Mouse (Mus musculus) cerebellum, postnatal 25 days (tissue): ENCODE measurements around the gene Tsr2.

Experiments used
- DNase-seq, 2 experiments: peaks; one replicate each; pipeline ENCODE4 v3.0.0; 2021; ENCODE audit warnings: mixed read lengths in 2 of 2

Gene Tsr2

DNA sequence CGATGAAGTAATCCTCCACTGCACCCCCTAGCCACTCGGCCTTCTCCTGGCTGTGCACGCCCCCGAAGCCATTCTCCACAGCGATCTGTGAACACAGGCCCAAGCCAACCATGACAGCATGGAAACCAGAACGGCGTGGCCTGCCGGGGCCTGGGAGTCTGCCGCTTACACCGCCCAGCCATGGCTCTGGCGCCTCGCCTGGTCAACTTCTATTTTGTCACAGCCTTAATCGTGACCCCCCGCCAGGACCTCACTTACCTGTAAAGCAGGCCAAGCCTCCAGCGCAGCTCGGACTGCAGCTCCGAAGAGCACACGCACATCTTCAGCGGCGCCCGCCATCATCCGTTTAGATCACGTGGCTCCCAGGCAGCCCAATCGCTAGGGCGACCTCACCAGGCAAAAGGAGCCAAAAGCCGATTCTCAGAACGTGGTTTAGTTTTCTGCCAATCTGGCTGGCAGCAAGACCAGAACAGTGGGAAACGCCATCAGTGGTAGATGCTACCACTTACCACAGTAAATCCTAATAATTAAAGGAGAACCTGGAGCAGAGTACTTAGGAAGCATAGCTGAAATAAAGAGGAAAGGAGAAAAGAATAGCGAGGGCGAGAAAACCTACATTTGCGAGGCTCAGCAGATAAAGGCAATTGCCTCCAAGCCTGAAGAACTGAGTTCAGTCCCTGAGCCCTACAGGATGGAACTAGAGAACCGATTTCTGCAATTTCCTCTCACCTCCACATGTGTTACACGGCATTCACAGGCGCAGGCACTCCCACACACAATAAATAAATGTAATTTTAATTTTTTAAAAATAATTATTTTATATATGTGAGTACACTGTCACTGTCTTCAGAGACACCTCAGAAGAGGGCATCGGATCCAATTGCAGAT, at the start of gene Tsr2:
Tsr2 (minus strand) TSS at position 373 of the 888 bp plus-strand sequence.
- DNase-seq = peak; percentile 80 to 83

- DNase-seq = peak; percentile 6
These were observed 36.4 kb upstream of the Tsr2 start for GRCm38 (mm10) chrX:151132785-151133184.

- DNase-seq = no peak
These were observed 34.1 kb upstream of the Tsr2 start for GRCm38 (mm10) chrX:151130493-151130892.

GRCm38 (mm10) chrX:151123933-151124332, 27.6 kb upstream of the Tsr2 start:
- no peak for DNase-seq

GRCm38 (mm10) chrX:151117432-151117831, 21.1 kb upstream of the Tsr2 start:
- peak; percentile 8 to 35 for DNase-seq

- peak; percentile 32 to 58 for DNase-seq
These were observed 20.5 kb upstream of the Tsr2 start for GRCm38 (mm10) chrX:151116795-151117194.

DNA sequence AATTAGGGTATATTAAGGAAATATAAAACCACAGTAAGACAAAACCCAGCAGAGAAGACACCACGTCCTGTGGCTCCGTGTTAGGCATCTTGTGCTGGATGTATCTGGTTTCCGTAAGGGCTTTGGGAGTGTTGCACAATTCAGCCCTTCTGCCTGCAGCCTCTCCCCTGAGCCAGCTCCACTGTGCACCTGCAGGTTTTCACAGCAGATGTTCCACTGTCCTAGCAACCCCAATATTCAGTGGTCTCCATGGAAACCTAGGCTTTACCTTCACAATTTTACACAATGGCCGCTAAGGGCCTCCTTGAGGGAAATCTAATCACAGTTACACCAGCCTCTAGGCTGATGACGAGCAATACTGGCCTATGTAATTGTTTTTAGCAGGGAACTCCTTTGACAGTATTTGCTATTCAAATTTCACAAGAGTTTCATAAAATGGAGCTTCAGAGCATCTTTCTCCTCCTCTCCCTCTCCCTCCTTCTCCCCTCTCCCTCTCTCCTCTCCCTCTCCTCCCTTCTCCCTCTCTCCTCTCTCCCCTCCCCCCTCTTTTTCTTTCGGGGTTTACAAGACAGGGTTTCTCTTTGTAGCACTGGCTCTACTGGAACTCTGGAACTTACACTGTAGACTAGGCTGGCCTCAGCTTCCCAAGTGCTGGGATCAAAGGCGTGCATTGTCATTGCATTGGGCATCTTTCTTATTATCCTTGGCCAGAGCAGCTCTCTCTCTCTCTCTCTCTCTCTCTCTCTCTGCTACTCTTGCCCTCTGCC, 11.1 kb upstream of the Tsr2 start:
- DNase-seq = no peak

GRCm38 (mm10) chrX:151087418-151087817, 8.9 kb downstream of the Tsr2 start:
- DNase-seq = no peak

DNA sequence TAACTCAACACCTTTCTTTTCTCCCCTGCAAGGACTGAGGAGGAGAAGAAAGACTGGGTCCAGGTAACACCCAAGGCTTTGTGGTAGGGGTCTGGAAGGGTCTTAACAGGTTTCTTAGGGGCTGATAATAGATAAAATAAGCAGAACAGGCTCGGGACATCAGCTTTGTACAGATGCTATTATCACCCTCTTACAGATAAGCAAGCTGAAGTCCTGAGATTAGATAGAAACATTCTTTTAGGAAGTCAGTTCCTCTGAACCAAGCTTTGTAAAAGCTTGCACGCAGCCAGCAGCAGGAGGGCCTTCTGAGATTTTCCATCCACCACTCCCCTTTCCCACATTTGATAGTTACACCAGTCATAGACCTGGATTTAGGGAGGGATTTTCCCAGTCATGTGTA, 10.7 kb downstream of the Tsr2 start:
- DNase-seq = no peak

- peak; percentile 32 to 47 for DNase-seq
These were observed 19.3 kb downstream of the Tsr2 start for GRCm38 (mm10) chrX:151076941-151077485.

GRCm38 (mm10) chrX:151076007-151076406, 20.3 kb downstream of the Tsr2 start:
- DNase-seq = no peak

DNA sequence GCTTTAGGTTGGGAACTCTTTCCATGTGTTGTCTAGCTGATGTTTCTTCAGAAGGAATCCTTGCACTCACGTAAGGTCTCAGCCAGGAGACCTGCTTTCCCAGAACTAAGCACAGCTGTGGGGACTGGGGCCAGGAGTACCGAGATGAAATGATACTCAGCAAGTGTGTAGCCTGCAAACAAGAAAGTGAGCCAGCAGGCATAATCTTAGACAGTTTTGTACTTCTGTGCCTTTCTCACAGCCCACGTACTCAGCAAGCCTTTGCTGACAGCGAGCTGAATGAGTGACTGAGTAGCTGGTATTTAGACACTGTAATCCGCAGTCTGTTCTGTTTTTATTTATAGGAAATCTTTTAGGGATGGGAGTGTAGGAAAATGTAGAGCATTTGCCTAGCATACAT, 28.5 kb downstream of the Tsr2 start:
- DNase-seq = no peak

DNA sequence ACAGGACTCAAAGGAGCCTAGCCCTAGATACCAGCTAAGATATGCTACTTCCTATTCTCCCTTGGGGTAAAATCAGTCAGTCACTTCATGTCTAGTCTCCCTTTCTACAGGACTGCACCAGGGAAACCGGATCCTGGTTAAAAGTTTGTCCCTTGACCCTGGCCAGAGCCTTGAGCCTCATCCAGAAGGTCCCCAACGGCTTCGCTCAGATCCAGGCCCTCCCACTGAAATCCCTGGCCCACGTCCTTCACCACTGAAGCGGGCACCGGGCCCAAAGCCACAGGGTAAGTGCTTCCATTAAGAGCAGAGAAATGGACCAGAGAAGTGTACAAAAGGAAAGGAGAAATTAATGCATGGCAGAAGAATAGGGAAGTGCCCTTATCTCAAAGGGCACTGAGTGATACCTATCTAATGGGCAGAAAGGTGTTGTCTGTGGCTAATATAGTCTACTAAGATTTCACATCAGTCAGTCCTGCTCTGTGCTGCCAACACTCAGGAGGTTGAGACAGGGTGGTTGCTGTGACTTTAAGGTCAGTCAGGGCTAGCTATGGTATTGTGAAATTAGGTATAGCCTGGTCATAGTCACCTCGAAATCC, 30.2 kb downstream of the Tsr2 start:
- peak in 1 of 2 experiments; percentile 54 for DNase-seq

DNA sequence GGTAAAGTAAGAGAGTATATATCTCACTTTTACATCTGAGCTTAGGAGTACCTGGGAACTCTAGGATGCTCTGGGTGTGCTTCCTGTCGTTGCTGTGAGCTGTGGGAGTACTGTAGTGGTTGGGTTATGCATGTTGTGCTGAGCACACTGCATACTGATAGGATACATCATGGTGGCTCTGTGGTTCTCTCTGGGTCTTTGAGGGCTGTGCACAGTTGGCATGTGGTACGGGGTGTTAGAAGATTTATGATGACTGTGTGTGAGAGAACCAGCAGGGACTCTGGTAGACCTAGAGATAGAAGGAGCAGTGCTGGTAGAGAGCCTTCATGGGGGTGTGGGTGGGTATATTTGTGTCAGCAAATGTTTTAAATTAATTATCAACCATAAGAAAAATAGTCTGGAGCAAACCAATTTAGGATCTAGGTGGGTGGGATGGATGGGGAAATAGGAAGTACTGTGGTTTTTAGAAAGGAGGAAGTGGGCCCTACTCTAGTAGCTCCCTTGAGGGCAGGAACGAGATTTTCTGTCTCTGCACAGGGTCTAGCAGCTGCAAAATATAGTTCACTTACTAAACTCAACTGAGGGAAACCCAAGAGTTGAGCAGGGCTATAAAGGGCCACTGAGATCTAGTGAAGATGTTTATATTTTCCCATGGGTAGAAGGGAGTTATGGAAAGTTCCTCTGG, 34.6 kb downstream of the Tsr2 start:
- DNase-seq = no peak

GRCm38 (mm10) chrX:151059346-151059745, 37.0 kb downstream of the Tsr2 start:
- DNase-seq = no peak

DNA sequence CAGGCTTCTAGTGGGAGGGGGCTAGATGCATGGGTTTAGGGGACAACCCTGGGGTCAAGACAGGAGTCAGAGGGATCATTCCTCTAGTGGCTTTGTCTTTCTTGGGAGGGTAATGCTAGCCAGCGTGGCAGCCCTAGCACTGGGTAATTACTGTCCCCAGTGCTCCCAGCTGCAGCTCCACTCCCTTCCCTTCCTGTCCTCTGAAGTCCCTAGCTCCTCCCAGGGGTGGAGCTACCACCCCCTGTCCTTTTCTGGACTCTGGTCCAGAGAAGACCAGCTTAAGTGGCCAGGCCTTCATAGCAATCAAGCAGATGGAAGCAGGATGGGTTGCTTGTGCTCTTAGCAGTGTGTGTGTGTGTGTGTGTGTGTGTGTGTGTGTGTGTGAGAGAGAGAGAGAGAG, 40.8 kb downstream of the Tsr2 start:
- DNase-seq = no peak

- DNase-seq = peak in 1 of 2 experiments; percentile 15
These were observed 41.9 kb downstream of the Tsr2 start for GRCm38 (mm10) chrX:151054489-151054888.

DNA sequence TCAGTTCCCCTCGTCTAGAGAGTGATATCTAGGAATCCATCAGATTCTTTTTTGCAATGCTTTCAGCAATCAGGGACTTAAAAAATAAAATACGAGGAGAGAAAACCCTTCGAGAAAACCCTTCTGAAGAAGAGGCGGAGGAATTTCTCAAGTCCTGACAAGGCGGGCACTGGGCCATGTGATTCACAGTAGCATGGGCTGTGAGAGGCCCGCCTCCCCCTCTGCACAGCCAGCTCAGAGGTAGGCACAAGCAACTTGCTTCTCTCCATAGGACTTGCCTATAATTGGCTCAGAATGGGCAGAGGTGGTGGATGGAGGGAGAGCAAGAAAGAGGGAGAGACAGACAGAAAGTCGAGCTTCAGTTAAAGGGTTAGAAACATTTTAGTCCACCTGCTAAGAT, 46.0 kb downstream of the Tsr2 start:
- peak in 1 of 2 experiments; percentile 46 for DNase-seq

GRCm38 (mm10) chrX:151049661-151050215, 46.6 kb downstream of the Tsr2 start:
- no peak for DNase-seq

GRCm38 (mm10) chrX:151047431-151048058, 48.8 kb downstream of the Tsr2 start:
- DNase-seq = peak; percentile 56 to 61

DNA sequence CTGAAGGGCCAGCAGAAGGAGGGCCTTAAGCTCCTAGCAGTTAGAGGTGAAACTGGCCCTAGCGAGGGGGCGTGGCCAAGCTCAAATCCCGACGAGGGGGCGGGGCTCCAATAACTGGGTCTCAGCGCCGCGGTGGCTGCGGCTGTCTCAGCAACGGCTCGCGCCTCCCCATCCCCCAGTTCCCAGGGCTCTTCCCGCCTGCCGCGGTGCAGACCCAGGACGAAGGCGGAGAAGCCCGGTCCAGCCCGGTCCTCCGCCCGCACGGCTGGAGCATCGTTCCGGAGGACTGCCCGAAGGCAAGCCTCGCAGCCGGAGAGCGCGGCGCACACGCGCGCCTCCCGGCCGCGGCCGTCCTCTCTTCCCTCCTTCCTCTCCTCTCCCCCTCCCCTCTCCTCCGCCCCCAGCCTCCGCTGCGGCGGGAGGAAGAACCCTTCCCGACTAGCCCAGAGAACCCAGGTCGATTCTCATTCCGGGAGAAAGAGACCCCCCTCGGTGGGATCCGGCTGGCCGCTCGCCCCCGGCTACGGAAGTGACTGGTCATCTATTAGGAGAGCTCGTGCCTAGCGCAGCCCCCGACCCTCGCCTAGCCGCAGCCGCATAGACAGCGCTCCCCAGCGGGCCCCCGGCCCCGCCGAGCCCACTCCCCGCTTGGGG, 49.4 kb downstream of the Tsr2 start:
- DNase-seq = peak; percentile 89 to 94
